Mouse (Mus musculus) CH12.LX (cell line): ENCODE results near the gene Dennd6a.
A peak's percentile ranks its signal among the peaks of the same experiment; 100 is the strongest.

Experiments used
- CTCF ChIP-seq, 2 experiments: IDR thresholded peaks in 1 of 2; conservative IDR thresholded peaks in 1 of 2; 2 replicates each; pipeline ENCODE4 v1.5.1; 2011 to 2012; ENCODE audit warnings: low read depth in 2 of 2, low read length in 2 of 2, improper control_type of control experiment in 1 of 2, inconsistent platforms in 1 of 2, mild to moderate bottlenecking in 1 of 2, moderate library complexity in 1 of 2
- JUN ChIP-seq: IDR thresholded peaks from 2 replicates; pipeline ENCODE4 v1.6.1; 2011; ENCODE audit warnings: low read depth, mild to moderate bottlenecking, low read length, improper control_type of control experiment, moderate library complexity; ENCODE audit not compliant: insufficient read depth
- MAFK ChIP-seq: IDR thresholded peaks from 2 replicates; pipeline ENCODE4 v1.6.1; 2011; ENCODE audit warnings: low read length, improper control_type of control experiment; ENCODE audit not compliant: insufficient replicate concordance
- MAZ ChIP-seq: IDR thresholded peaks from 2 replicates; pipeline ENCODE4 v1.6.1; 2012; ENCODE audit warnings: low read depth, mild to moderate bottlenecking, inconsistent platforms, low read length, improper control_type of control experiment, moderate library complexity
- POLR2A ChIP-seq: IDR thresholded peaks from 2 replicates; pipeline ENCODE4 v1.6.1; 2011; ENCODE audit warnings: low read depth, mild to moderate bottlenecking, improper control_type of control experiment, low read length
- POLR2AphosphoS2 ChIP-seq: IDR thresholded peaks from 2 replicates; pipeline ENCODE4 v1.6.1; 2011; ENCODE audit warnings: low read depth, low read length, improper control_type of control experiment

DNA sequence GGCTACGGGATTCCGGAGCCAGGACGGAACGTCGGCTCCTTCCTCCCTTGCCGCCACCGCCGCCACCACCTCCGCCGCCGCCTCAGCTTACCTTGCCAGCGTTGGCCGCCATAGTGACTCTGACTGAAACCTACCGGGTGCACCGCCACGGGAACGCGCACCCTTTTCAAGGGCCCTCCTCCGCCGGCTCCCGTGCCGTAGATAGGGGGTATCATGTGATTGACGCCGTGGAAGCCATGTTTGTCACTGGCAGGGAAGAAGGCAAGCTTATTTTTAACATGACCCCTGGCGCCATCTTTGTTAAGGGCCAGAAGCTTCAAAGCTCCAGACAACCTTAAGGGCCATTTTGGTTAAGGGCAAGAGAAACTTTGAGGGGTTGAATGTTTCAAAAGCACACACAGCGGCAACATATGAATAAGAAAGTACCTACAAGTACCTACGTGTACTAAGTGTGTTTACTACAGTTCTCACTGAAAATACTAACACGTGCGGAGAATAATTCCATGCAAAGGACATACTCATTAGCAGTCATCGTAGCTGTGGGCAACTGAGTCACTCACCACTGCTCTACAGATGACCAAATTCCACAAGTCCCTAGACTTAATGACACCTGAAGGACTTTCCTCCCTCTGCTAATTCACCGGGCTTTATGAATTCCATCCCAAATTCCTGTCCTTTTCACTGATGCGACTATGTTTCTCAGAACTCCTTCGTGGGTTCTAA, 38.7 kb upstream of the Dennd6a start, which contains the start of gene Slmap:
- TF ChIP-seq MAFK (no peak), CTCF (conservative IDR thresholded peaks at IDR 0.05 in 1 of 2, IDR thresholded peaks at IDR 0.05 in 1 of 2; ENCODE audit: low read depth in 2 of 2, low read length in 2 of 2) (no peak), JUN (no peak), POLR2AphosphoS2 (peak; percentile 28; the same call in 1 of the 2 replicates), POLR2A (peak; percentile 85), MAZ (peak; percentile 46; the same call in 1 of the 2 replicates)
